Mouse (Mus musculus): ENCODE data around the gene Sh3pxd2a.

GRCm38 (mm10) chr19:47416161-47416560 lies 48.0 kb downstream of the Sh3pxd2a start:
- TF ChIP-seq CTCF (IDR thresholded peaks at IDR 0.05; ENCODE audit: extremely low read depth, insufficient read depth, insufficient read length, insufficient replicate concordance) (no peak), POLR2A (IDR thresholded peaks at IDR 0.05; ENCODE audit: low read depth, low read length) (no peak)
